Mouse (Mus musculus): Measurements from ENCODE around the gene Zfp61.

GRCm38 (mm10) chr7:24254633-24255474, 46.2 kb downstream of the Zfp61 start, which contains the start of gene Zfp108:
- no peak for TF ChIP-seq CTCF (IDR thresholded peaks at IDR 0.05; ENCODE audit: extremely low read depth, insufficient read depth, insufficient read length, insufficient replicate concordance)
- no peak for TF ChIP-seq POLR2A (IDR thresholded peaks at IDR 0.05; ENCODE audit: low read depth, low read length)

Measured in spleen, adult 2 months (tissue).